Mouse (Mus musculus) G1E (cell line): ENCODE measurements around the gene Ago1.

ENCODE experiments used
- CTCF ChIP-seq: IDR thresholded peaks from 2 replicates; pipeline ENCODE4 v1.5.1; 2012; ENCODE audit warnings: low read depth, low read length, inconsistent platforms, mixed read lengths
- GATA1 ChIP-seq: IDR thresholded peaks from 2 replicates; pipeline ENCODE4 v1.6.1; 2012; ENCODE audit warnings: borderline replicate concordance, low read length, inconsistent platforms, mixed read lengths
- POLR2AphosphoS5 ChIP-seq: IDR thresholded peaks from 2 replicates; pipeline ENCODE4 v1.6.1; 2012; ENCODE audit warnings: low read depth, low read length, inconsistent platforms; ENCODE audit not compliant: insufficient replicate concordance

DNA sequence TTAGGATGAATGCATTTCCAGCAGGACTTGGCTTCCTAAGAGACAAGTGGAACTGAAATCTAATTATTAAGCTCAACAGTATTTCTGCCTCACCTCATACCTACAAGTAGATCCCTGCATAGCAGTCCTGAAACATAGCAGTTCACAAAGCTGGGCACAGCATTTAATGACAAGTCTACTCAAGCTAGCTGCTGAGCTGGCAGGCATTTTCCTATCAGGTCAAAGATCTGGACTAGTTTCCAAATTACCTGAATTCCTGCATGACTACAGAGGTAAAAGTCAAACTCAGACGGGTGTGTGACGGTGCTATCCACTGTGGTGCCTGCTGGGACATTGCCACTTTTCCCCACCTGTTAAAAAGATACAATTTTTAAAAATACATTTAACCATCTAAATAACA is 28.6 kb upstream of the Ago1 start:
- no peak for TF ChIP-seq CTCF
- TF ChIP-seq GATA1: no peak
- no peak for TF ChIP-seq POLR2AphosphoS5
